Mouse (Mus musculus) splenic B cell, adult 2 months (primary cell): ENCODE measurements around the gene Zfp12.
A peak's percentile ranks its signal among the peaks of the same experiment; 100 is the strongest.

Source experiments
- DNase-seq: peaks from one replicate; pipeline ENCODE4 v3.0.0-alpha.2; 2011; ENCODE audit warnings: low read depth, low spot score
- H3K27me3 ChIP-seq: 2 replicates; pipeline ENCODE4 v1.6.1; 2012; ENCODE audit warnings: mild to moderate bottlenecking, low read length, moderate library complexity, mixed read lengths; ENCODE audit not compliant: control insufficient read depth, poor library complexity, insufficient read depth, severe bottlenecking
- H3K36me3 ChIP-seq: 2 replicates; pipeline ENCODE4 v1.6.1; 2012; ENCODE audit warnings: mild to moderate bottlenecking, low read length, moderate library complexity, mixed read lengths; ENCODE audit not compliant: control insufficient read depth, poor library complexity, insufficient read depth, severe bottlenecking

Gene Zfp12

GRCm38 (mm10) chr5:143272540-143273330 is 37.8 kb downstream of the Zfp12 start:
- H3K36me3 ChIP-seq, result no peaks in the 10 kb centered on the region
- no peaks in the 10 kb centered on the region for H3K27me3 ChIP-seq
- DNase-seq, result no peak

GRCm38 (mm10) chr5:143275761-143276160 is 40.8 kb downstream of the Zfp12 start:
- no peak for DNase-seq
- Histone ChIP-seq H3K27me3 (no peaks in the 10 kb centered on the region), H3K36me3 (no peaks in the 10 kb centered on the region)

GRCm38 (mm10) chr5:143279247-143279646 is 44.3 kb downstream of the Zfp12 start:
- H3K27me3 ChIP-seq, result no peaks in the 10 kb centered on the region
- no peak for DNase-seq
- H3K36me3 ChIP-seq, result no peaks in the 10 kb centered on the region

GRCm38 (mm10) chr5:143284762-143285161 is 49.8 kb downstream of the Zfp12 start:
- Histone ChIP-seq H3K27me3 (0 out of 2 replicates have a peak, but pooled peaks cover 2% of the 10 kb centered on the region), H3K36me3 (no peaks in the 10 kb centered on the region)
- peak; percentile 29 for DNase-seq

GRCm38 (mm10) chr5:143287774-143288328 is 52.9 kb downstream of the Zfp12 start:
- no peak for DNase-seq
- Histone ChIP-seq H3K27me3 (0 out of 2 replicates have a peak, but pooled peaks cover 2% of the 10 kb centered on the region), H3K36me3 (no peaks in the 10 kb centered on the region)

GRCm38 (mm10) chr5:143288378-143288911 is 53.5 kb downstream of the Zfp12 start:
- Histone ChIP-seq H3K27me3 (0 out of 2 replicates have a peak, but pooled peaks cover 2% of the 10 kb centered on the region), H3K36me3 (no peaks in the 10 kb centered on the region)
- no peak for DNase-seq

GRCm38 (mm10) chr5:143289299-143289698 is 54.3 kb downstream of the Zfp12 start:
- no peak for DNase-seq
- no peaks in the 10 kb centered on the region for H3K36me3 ChIP-seq
- 0 out of 2 replicates have a peak, but pooled peaks cover 2% of the 10 kb centered on the region for H3K27me3 ChIP-seq

GRCm38 (mm10) chr5:143292879-143293278 is 57.9 kb downstream of the Zfp12 start:
- H3K27me3 ChIP-seq, result 0 out of 2 replicates have a peak, but pooled peaks cover 2% of the 10 kb centered on the region
- no peak for DNase-seq
- H3K36me3 ChIP-seq, result no peaks in the 10 kb centered on the region

- Histone ChIP-seq H3K36me3 (no peaks in the 10 kb centered on the region), H3K27me3 (no peaks in the 10 kb centered on the region)
- DNase-seq, result no peak
Observed at GRCm38 (mm10) chr5:143293404-143293803, 58.4 kb downstream of the Zfp12 start, which contains the start of gene Zfp853. TSS of gene Zfp853 (minus strand) at chr5:143293623.

GRCm38 (mm10) chr5:143294862-143295261 is 59.9 kb downstream of the Zfp12 start:
- Histone ChIP-seq H3K27me3 (no peaks in the 10 kb centered on the region), H3K36me3 (no peaks in the 10 kb centered on the region)
- DNase-seq, result peak; percentile 35

- no peak for DNase-seq
- Histone ChIP-seq H3K27me3 (no peaks in the 10 kb centered on the region), H3K36me3 (no peaks in the 10 kb centered on the region)
Observed at GRCm38 (mm10) chr5:143295330-143295729, 60.4 kb downstream of the Zfp12 start.

GRCm38 (mm10) chr5:143297986-143298385 is 63.0 kb downstream of the Zfp12 start:
- DNase-seq, result no peak

GRCm38 (mm10) chr5:143298391-143298790 is 63.4 kb downstream of the Zfp12 start:
- DNase-seq, result peak; percentile 29

More at GRCm38 (mm10) chr5:143297986-143298385, 63.0 kb downstream of the Zfp12 start:
- no peaks in the 10 kb centered on the region for H3K27me3 ChIP-seq
- H3K36me3 ChIP-seq, result no peaks in the 10 kb centered on the region

More at GRCm38 (mm10) chr5:143298391-143298790, 63.4 kb downstream of the Zfp12 start:
- Histone ChIP-seq H3K27me3 (no peaks in the 10 kb centered on the region), H3K36me3 (no peaks in the 10 kb centered on the region)
